Mouse (Mus musculus) midbrain, embryonic 15.5 days (tissue): Measurements from ENCODE around the gene Itpk1. TPM values are rescaled to one million over a fixed set of nuclear protein-coding genes. Genes with fewer than 3 reads are reported as not detected.
A peak's percentile ranks its signal among the peaks of the same experiment; 100 is the strongest.

Source experiments
- ATAC-seq: fragments of 200-750 bp; cut with Nextera tagmentation; replicated peaks from 2 replicates; pipeline ENCODE4 v1.8.0; 2017; ENCODE audit warnings: moderate TSS enrichment
- H3K27ac ChIP-seq: fragments of 300-500 bp; sonication (generic); 2 replicates; pipeline ENCODE4 v1.5.1; 2015; ENCODE audit warnings: mild to moderate bottlenecking, inconsistent platforms
- H3K27me3 ChIP-seq: fragments of 300-500 bp; sonication (generic); replicated peaks from 2 replicates; pipeline ENCODE4 v1.6.1; 2015; ENCODE audit warnings: inconsistent platforms
- H3K36me3 ChIP-seq: fragments of 300-500 bp; sonication (generic); replicated peaks from 2 replicates; pipeline ENCODE4 v1.6.1; 2015; ENCODE audit warnings: inconsistent platforms
- H3K4me1 ChIP-seq: fragments of 300-500 bp; sonication (generic); 2 replicates; pipeline ENCODE4 v1.6.1; 2015; ENCODE audit warnings: inconsistent platforms
- H3K4me2 ChIP-seq: fragments of 300-500 bp; sonication (generic); 2 replicates; pipeline ENCODE4 v1.6.1; 2015; ENCODE audit warnings: inconsistent platforms, mild to moderate bottlenecking, moderate library complexity
- H3K4me3 ChIP-seq: fragments of 300-500 bp; sonication (generic); 2 replicates; pipeline ENCODE4 v1.5.1; 2015; ENCODE audit warnings: mild to moderate bottlenecking, inconsistent platforms
- H3K9ac ChIP-seq: fragments of 300-500 bp; sonication (generic); 2 replicates; pipeline ENCODE4 v1.6.1; 2015; ENCODE audit warnings: mild to moderate bottlenecking, inconsistent platforms
- H3K9me3 ChIP-seq: fragments of 300-500 bp; sonication (generic); 2 replicates; pipeline ENCODE4 v1.6.1; 2016; ENCODE audit warnings: inconsistent platforms
- WGBS: fragments of 180-500 bp; shearing (Covaris S2); methylation state at CpG from one replicate; pipeline ENCODE4 v1.1.7; 2015; ENCODE audit warnings: mixed read lengths; 5-methylcytosine and 5-hydroxymethylcytosine counted together
- polyA plus RNA-seq: library from polyadenylated mRNA; unstranded; fragments of >200 nt; fragmentation: Nextera tagmentation; extraction: Ambion mirVana; gene quantifications from 2 replicates; pipeline ENCODE4 v1.2.1, GENCODE M21; 2015

Itpk1 gene
- polyA plus RNA-seq, 1 experiment from 2014 or later, result 34.1 TPM

DNA sequence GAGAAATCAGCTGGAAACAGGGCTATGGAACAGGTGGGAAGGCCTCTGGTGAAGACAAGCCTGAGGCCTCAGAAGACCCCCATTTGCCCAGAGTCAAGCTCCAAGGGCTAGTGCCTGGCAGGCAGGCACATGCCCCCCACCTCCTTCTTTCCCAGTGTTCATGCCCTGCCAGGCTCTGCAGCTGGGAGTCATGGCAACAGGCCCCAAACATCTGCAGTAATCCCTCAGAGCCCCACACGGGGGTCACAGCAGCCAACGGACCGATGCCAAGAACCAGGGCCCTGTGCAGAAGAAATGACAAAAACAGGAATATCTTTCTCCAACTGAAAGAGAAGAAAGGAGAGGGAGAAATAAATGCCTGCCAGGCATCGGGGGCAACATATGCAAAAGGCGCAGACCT, 20.8 kb downstream of the Itpk1 start:
- ATAC-seq, result peak; percentile 31; the same call in 1 of the 2 replicates
- no peaks in the 10 kb centered on the region for H3K36me3 ChIP-seq
- H3K4me2 ChIP-seq, result no peak overlapping the region
- H3K27ac ChIP-seq, result no peak overlapping the region
- no peak overlapping the region for H3K4me3 ChIP-seq
- no peak overlapping the region for H3K9ac ChIP-seq
- WGBS, result 40% methylated on average over 5 of the region's 5 CpGs
- no peaks in the 10 kb centered on the region for H3K9me3 ChIP-seq
- H3K27me3 ChIP-seq, result no peaks in the 10 kb centered on the region
- peaks cover 34% of the 10 kb centered on the region for H3K4me1 ChIP-seq

DNA sequence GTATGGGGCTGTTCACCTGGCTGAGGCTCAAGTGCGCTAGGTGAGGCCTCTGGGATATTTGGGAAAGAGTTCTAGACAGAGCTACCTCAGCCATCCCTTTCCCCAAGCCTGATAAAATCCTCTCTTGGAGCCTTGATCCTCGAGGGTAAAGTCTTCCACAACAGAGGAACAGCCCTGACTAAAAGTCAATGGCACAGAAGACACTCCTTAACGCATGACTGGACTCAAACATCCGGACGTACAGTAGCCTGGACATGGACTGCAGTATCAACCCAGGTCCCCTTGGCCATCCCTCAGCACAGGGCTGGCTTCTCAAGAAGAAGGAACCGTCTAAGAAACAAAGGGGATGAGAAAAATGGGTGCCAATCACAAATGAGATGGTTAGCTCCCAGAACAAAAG, 21.3 kb downstream of the Itpk1 start:
- no peak overlapping the region for H3K4me3 ChIP-seq
- WGBS, result 68% methylated on average over 6 of the region's 6 CpGs
- H3K4me2 ChIP-seq, result no peak overlapping the region
- H3K4me1 ChIP-seq, result peaks cover 34% of the 10 kb centered on the region
- H3K9me3 ChIP-seq, result no peaks in the 10 kb centered on the region
- H3K36me3 ChIP-seq, result no peaks in the 10 kb centered on the region
- H3K27me3 ChIP-seq, result no peaks in the 10 kb centered on the region
- ATAC-seq, result no peak
- no peak overlapping the region for H3K9ac ChIP-seq
- no peak overlapping the region for H3K27ac ChIP-seq

DNA sequence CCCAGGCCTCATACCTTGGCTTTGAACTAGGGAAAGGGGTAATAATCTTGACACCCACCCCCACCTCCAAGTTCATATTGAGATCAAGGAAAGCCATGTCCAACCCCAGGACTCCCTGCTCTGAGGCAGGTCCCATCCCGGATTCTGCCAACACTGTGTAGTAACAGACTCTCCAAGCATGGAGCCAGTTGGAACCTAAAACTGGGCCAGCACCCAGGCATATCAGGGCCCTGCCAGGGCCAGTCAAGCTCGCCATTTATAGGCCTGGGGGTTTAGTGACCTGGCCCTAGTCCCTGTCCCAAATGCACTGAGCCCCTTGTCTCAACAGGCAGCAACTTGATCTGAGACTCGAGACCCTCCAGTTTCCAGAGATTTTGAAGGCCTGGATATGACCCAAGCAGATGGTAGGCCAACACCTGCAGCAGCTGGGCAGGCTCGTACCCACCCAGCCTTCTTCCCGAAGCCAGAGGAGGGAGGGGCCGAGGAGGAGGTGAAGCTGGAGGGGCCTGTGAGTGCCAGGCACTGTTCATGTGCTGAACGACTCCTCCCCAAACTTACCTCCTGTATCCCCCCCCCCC, 21.9 kb downstream of the Itpk1 start:
- Histone ChIP-seq H3K4me3 (no peak overlapping the region), H3K4me2 (no peak overlapping the region), H3K27ac (no peak overlapping the region), H3K9me3 (no peaks in the 10 kb centered on the region), H3K36me3 (no peaks in the 10 kb centered on the region), H3K27me3 (no peaks in the 10 kb centered on the region), H3K4me1 (peaks cover 34% of the 10 kb centered on the region), H3K9ac (no peak overlapping the region)
- no peak for ATAC-seq
- WGBS, result 85% methylated on average over 7 of the region's 7 CpGs

DNA sequence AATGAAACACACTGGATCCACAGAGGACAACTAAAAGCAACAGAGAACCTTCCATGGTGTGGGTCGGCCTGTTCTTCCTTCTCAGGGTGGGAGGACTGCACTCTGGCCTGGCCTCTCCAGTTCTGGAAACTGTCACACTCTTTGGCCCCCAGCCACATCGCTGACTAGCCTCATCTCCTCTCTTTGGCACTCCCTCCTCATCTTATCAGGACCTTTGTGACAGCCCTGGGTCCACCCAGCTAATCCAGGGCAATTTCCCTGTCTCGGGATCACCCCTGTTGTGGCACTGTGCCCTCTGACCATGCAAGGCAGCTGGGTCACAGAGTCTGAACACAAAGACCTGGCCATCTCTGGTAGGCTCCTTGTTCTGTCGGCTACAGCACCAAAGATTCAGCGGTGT, 22.6 kb downstream of the Itpk1 start:
- Histone ChIP-seq H3K27ac (no peak overlapping the region), H3K9me3 (no peaks in the 10 kb centered on the region), H3K27me3 (no peaks in the 10 kb centered on the region), H3K4me3 (no peak overlapping the region), H3K4me1 (peaks cover 37% of the 10 kb centered on the region), H3K9ac (no peak overlapping the region), H3K36me3 (no peaks in the 10 kb centered on the region), H3K4me2 (no peak overlapping the region)
- WGBS, result 88% methylated on average over 5 of the region's 5 CpGs
- ATAC-seq, result no peak

DNA sequence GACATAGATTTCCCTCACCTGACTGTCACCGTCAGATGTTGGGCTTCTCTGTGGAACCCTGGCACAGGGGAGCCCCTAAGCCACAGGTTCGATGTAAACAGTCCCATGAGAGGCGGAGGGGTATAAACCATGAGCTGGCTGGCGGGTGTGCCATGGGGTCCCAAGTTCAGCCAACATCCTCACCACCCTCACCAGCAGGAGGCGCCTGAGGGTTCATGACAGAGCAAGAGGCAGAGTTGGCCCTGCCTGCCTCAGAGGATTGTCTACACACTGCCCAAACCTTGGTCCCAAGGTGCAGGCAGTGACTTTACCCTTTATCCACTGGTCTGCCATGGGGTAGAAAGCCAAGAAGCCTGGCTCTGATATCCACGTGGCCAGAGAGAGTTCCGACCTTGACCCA, 23.1 kb downstream of the Itpk1 start:
- ATAC-seq, result no peak
- 81% methylated on average over 7 of the region's 7 CpGs for WGBS
- no peaks in the 10 kb centered on the region for H3K36me3 ChIP-seq
- H3K4me1 ChIP-seq, result peaks cover 37% of the 10 kb centered on the region
- H3K9ac ChIP-seq, result no peak overlapping the region
- H3K27ac ChIP-seq, result no peak overlapping the region
- H3K27me3 ChIP-seq, result no peaks in the 10 kb centered on the region
- H3K9me3 ChIP-seq, result no peaks in the 10 kb centered on the region
- no peak overlapping the region for H3K4me3 ChIP-seq
- no peak overlapping the region for H3K4me2 ChIP-seq

DNA sequence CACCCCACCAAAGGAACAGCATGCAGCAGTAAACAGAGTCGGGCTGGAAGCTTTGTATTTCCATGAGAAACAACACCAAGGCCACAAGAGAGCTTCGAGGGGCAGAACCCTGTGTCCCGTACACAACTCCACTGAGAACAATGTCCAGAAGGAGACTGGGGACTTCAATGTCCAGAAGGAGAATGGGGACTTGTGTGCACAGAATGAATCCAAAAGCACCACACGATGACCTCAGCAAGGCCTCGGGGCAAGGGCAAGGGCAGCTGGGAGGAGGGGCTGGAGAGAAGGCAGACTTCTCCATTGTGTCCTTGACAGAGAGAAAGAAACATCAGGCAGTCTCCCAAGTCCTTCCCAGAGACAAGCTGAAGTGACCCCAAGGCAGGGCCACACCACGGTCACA, 25.9 kb downstream of the Itpk1 start:
- peaks cover 15% of the 10 kb centered on the region for H3K4me1 ChIP-seq

DNA sequence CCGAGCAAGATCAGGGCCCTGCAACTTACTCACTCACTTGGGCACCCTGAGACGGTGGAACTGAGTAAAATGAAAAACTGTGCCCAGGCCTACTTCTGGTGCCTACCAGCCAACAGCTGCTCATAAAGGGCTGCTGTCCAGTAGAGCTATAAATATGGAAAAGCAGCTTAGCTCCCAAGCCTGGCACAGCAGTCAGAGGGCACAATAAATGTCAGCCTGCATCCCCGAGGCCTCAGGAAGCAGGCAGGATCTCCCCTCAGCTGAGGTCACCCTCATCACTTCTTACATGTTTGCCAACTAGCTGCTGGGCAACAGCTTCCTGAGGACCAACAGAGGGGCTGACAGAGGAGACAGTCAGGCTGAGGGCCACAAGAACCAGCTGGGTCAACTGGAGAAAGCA, 27.6 kb downstream of the Itpk1 start:
- 76% methylated on average over 3 of the region's 3 CpGs for WGBS
- Histone ChIP-seq H3K9me3 (no peaks in the 10 kb centered on the region), H3K27me3 (no peaks in the 10 kb centered on the region), H3K4me3 (no peak overlapping the region), H3K4me2 (no peak overlapping the region), H3K4me1 (peaks cover 8% of the 10 kb centered on the region; the same call in 1 of the 2 replicates), H3K36me3 (no peaks in the 10 kb centered on the region), H3K27ac (no peak overlapping the region), H3K9ac (no peak overlapping the region)
- ATAC-seq, result no peak

More for the DNA sequence above, 25.9 kb downstream of the Itpk1 start:
- Histone ChIP-seq H3K9ac (no peak overlapping the region), H3K27ac (no peak overlapping the region), H3K4me3 (no peak overlapping the region), H3K36me3 (no peaks in the 10 kb centered on the region), H3K27me3 (no peaks in the 10 kb centered on the region), H3K9me3 (no peaks in the 10 kb centered on the region), H3K4me2 (no peak overlapping the region)
- WGBS, result 35% methylated on average over 6 of the region's 6 CpGs
- ATAC-seq, result no peak

DNA sequence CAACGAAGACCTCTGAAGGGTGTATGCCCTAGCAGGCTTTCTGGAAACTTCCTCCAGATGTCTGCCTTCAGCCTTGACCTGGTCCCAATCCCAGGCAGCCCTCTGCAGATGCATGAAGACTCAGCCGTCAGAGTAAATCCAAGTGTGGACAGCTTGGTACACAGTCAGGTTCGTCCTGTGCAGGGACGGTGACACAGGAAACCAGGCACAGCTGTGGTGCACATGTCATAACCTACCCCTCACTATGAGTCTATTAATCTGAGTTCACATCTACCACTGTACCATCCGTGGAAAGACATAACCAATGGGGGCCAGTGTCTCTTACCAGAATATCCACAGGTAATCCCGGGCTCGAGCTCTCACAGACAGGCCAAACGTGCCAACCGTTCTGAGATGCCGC, 30.2 kb downstream of the Itpk1 start:
- 91% methylated on average over 10 of the region's 10 CpGs for WGBS
- Histone ChIP-seq H3K4me3 (no peak overlapping the region), H3K9ac (no peak overlapping the region), H3K36me3 (no peaks in the 10 kb centered on the region), H3K4me2 (no peak overlapping the region), H3K27me3 (no peaks in the 10 kb centered on the region), H3K9me3 (no peaks in the 10 kb centered on the region), H3K4me1 (peaks cover 11% of the 10 kb centered on the region), H3K27ac (no peak overlapping the region)
- no peak for ATAC-seq

DNA sequence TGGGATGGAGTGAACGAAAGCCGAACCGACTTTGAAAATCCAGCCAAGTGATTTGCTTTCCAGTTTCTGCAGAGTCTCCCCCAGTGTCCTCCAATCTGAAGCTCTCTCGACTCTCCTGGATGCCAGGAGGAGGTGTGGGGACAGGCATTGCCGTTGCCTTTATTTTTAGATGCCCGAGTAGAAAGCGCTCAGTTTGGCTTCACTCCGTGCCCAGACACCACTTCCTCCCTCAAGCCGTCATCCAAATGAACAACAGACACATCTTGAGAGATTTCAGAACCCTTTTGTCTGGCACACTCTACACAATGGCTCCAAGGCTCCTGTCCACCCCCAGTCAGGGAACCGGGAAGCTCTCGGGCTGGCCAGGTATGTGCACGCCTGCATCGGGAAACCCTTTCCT, 30.6 kb downstream of the Itpk1 start:
- Histone ChIP-seq H3K4me2 (no peak overlapping the region), H3K9ac (no peak overlapping the region), H3K4me1 (peaks cover 11% of the 10 kb centered on the region), H3K27ac (no peak overlapping the region), H3K4me3 (no peak overlapping the region), H3K9me3 (no peaks in the 10 kb centered on the region), H3K36me3 (no peaks in the 10 kb centered on the region), H3K27me3 (no peaks in the 10 kb centered on the region)
- no peak for ATAC-seq
- WGBS, result 91% methylated on average over 13 of the region's 13 CpGs

DNA sequence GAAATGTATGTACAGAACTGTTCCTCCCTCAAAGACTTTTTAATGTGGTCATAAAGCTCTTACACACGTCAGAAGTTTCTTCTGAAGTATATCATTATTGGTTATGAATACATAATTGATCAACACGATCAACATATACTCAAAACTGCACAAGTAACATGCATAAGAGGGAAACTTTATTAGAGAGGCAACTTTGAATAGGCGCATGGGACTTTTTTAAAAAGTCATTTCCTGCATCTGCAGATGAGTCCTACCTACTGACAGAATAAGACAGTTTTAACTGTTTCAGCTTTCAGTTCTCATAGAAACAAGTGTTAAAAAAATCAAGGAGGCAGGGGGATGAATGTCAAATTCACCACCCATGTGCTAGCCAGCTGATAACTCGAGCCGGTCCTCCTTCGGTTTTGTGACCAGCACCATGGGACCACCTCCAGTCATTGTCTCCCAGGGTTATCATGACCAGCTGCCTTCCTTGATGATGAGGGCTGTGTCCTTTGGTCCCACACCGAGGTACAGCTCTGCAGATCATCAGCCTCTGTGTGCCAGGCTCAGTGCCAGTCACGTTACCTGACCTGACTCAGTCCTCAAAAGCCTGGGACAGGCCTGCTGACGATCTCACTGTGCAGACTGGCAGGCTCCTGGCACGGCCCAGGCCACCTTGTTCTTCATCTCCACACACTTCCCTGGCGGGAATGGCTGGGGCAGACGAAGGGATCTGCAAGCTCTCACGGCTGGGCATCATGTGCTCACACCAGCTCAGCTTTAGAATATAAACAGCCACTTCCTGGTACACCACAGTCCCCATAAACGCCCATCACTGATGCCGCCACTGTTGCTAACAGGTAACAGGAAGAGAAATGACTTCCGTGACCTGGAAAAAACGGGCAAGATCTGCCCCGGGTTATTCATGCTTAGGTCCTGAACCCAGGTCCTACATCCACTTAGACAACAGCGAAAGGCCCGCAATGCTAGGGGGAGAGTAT, 31.6 kb downstream of the Itpk1 start:
- Histone ChIP-seq H3K4me3 (no peak overlapping the region), H3K9ac (no peak overlapping the region), H3K4me2 (no peak overlapping the region), H3K27me3 (no peaks in the 10 kb centered on the region), H3K27ac (no peak overlapping the region), H3K9me3 (no peaks in the 10 kb centered on the region), H3K36me3 (no peaks in the 10 kb centered on the region), H3K4me1 (peaks cover 11% of the 10 kb centered on the region)
- no peak for ATAC-seq
- 88% methylated on average over 20 of the region's 20 CpGs for WGBS

DNA sequence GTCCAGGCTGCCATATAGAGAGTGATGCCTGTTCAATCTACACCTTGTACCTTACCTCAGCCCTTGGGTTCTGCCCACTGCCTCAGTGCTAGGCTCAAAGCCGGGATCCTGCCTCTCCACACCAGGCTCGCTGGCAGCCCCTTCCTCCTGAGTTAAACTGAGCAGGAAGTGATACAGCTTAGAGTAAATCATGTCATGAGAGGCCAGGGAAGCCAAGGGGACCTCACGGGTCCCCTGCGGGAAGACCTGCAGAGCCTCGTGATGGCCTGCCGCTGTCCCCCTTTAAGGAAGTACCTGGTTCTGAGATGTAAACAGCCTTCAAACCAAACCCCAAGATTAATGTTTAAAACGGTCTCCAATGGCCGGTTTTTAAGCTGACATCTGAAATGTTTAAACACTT, 32.6 kb downstream of the Itpk1 start:
- Histone ChIP-seq H3K9me3 (no peaks in the 10 kb centered on the region), H3K27me3 (no peaks in the 10 kb centered on the region), H3K4me3 (no peak overlapping the region), H3K4me2 (no peak overlapping the region), H3K36me3 (no peaks in the 10 kb centered on the region), H3K9ac (no peak overlapping the region), H3K4me1 (peaks cover 8% of the 10 kb centered on the region), H3K27ac (no peak overlapping the region)
- no peak for ATAC-seq
- WGBS, result 86% methylated on average over 8 of the region's 8 CpGs

DNA sequence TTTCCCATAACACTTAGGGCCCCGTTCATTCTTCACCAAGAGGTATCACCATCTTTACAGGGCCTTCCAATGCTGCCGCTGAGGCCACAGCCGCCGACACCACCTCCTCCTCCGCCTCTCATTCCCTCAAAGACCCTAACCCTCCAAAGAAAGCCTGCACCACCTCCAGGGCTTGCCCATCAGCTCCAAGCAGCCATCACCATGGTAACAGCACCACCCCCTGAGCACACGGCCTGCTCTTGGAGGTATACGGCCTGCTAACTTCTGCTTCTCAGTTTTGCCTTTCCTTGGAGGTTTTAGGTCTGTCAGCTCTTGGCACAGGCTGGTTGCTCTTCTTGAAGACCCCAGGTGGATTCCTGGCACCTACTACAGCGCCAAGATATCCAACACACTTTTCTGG, 33.9 kb downstream of the Itpk1 start:
- Histone ChIP-seq H3K4me2 (no peak overlapping the region), H3K27me3 (no peaks in the 10 kb centered on the region), H3K27ac (no peak overlapping the region), H3K4me1 (peaks cover 8% of the 10 kb centered on the region), H3K9me3 (no peaks in the 10 kb centered on the region), H3K4me3 (no peak overlapping the region), H3K9ac (no peak overlapping the region), H3K36me3 (no peaks in the 10 kb centered on the region)
- WGBS, result 26% methylated on average over 8 of the region's 8 CpGs
- ATAC-seq, result no peak
